ENCODE assay signal across 21 mouse cellular contexts in genomic region chr19:58227725-58228124, GRCm38 (mm10).
DNase-seq lines count a peak whose midpoint lies in the region; ATAC-seq and TF ChIP-seq lines count a peak whose summit lies in the region.
"Had no signal": no experiment of that assay in that cellular context is flagged by ENCODE, and none has a peak within 500 bp of the region (broad histone marks: within the 10 kb centered on the region; RNA-seq: fewer than 3 reads in every experiment).

No protein-coding gene starts in this region.

- no peak for ATAC-seq in intestine, embryonic 14.5 days (replicated peaks; ENCODE audit: low FRiP score, low TSS enrichment, low read depth)
- ATAC-seq in intestine, embryonic 15.5 days, result no peak
- ATAC-seq in kidney, embryonic 16.5 days (ENCODE audit: low FRiP score, low TSS enrichment), result no peak
- ATAC-seq in lung, embryonic 14.5 days (ENCODE audit: insufficient read depth), result no peak
- ATAC-seq: activated CD4-positive, CD25-positive, alpha-beta regulatory T cell, adult 4 months; forebrain, embryonic 13.5 days; forebrain, embryonic 16.5 days had no signal

- TF ChIP-seq POLR2A in lung, adult 2 months (IDR thresholded peaks at IDR 0.05; ENCODE audit: borderline replicate concordance, extremely low read depth, low read depth, low read length), result no peak
- TF ChIP-seq POLR2A in brain, embryonic 14.5 days (IDR thresholded peaks at IDR 0.05; ENCODE audit: borderline replicate concordance, extremely low read depth, insufficient read depth, insufficient read length, poor library complexity, severe bottlenecking), result no peak

- no peaks in the 10 kb centered on the region for H3K36me3 ChIP-seq in intestine, embryonic 14.5 days (ENCODE audit: control insufficient read depth, insufficient read depth, low read length)
- no peaks in the 10 kb centered on the region for H3K36me3 ChIP-seq in intestine, embryonic 15.5 days
- H3K36me3 ChIP-seq in kidney, embryonic 16.5 days (ENCODE audit: insufficient read depth, low read length), result no peaks in the 10 kb centered on the region
- no peaks in the 10 kb centered on the region for H3K36me3 ChIP-seq in lung, embryonic 14.5 days (ENCODE audit: insufficient read depth)
- H3K36me3 ChIP-seq: forebrain, embryonic 10.5 days; hindbrain, embryonic 12.5 days had no signal

- peak overlapping the region; percentile 29; the same call in 1 of the 2 replicates for H3K4me2 ChIP-seq in intestine, embryonic 14.5 days (ENCODE audit: low read length)
- no peak overlapping the region; the same call in 1 of the 2 replicates for H3K4me2 ChIP-seq in intestine, embryonic 15.5 days (replicated peaks)
- peak overlapping the region; percentile 50 for H3K4me2 ChIP-seq in kidney, embryonic 16.5 days (replicated peaks; ENCODE audit: low read depth, low read length)
- peak overlapping the region; percentile 11; the same call in 1 of the 2 replicates for H3K4me2 ChIP-seq in lung, embryonic 14.5 days
- H3K4me2 ChIP-seq: forebrain, embryonic 13.5 days; heart, embryonic 11.5 days; hindbrain, embryonic 12.5 days had no signal

- no peak overlapping the region for H3K27ac ChIP-seq in intestine, embryonic 14.5 days (ENCODE audit: low read depth)
- no peak overlapping the region for H3K27ac ChIP-seq in intestine, embryonic 15.5 days
- H3K27ac ChIP-seq in kidney, embryonic 16.5 days (ENCODE audit: low read length), result no peak overlapping the region
- no peak overlapping the region for H3K27ac ChIP-seq in lung, embryonic 14.5 days (ENCODE audit: low read depth)
- H3K27ac ChIP-seq: forebrain, embryonic 10.5 days; forebrain, embryonic 13.5 days had no signal

- H3K9ac ChIP-seq in intestine, embryonic 14.5 days (ENCODE audit: low read length), result no peak overlapping the region
- H3K9ac ChIP-seq in intestine, embryonic 15.5 days, result no peak overlapping the region
- H3K9ac ChIP-seq in kidney, embryonic 16.5 days (replicated peaks; ENCODE audit: low read length), result no peak overlapping the region
- H3K9ac ChIP-seq in lung, embryonic 14.5 days, result no peak overlapping the region
- H3K9ac ChIP-seq: forebrain, embryonic 13.5 days; hindbrain, embryonic 12.5 days had no signal

- TF ChIP-seq CTCF in lung, embryonic 14.5 days (IDR thresholded peaks at IDR 0.05; ENCODE audit: low read depth), result no peak
- TF ChIP-seq CTCF in lung, adult 2 months (IDR thresholded peaks at IDR 0.05; ENCODE audit: insufficient read depth, low read length), result no peak
- TF ChIP-seq CTCF in brain, embryonic 14.5 days (IDR thresholded peaks at IDR 0.05; ENCODE audit: borderline replicate concordance, extremely low read depth, insufficient read depth, insufficient read length), result no peak

- 0 out of 2 replicates have a peak, but pooled peaks cover 3% of the 10 kb centered on the region for H3K4me1 ChIP-seq in intestine, embryonic 14.5 days (replicated peaks; ENCODE audit: control insufficient read depth, insufficient read depth, low read length)
- no peaks in the 10 kb centered on the region for H3K4me1 ChIP-seq in intestine, embryonic 15.5 days (replicated peaks)
- peaks cover 27% of the 10 kb centered on the region for H3K4me1 ChIP-seq in kidney, embryonic 16.5 days (ENCODE audit: insufficient read depth, low read length)
- 0 out of 2 replicates have a peak, but pooled peaks cover 8% of the 10 kb centered on the region for H3K4me1 ChIP-seq in lung, embryonic 14.5 days (ENCODE audit: insufficient read depth)
- no peaks in the 10 kb centered on the region for H3K4me1 ChIP-seq in lung, adult 2 months (ENCODE audit: control insufficient read depth, insufficient read depth, low read length)

- DNase-seq in intestine, embryonic 14.5 days (ENCODE audit: low spot score), result no peak
- no peak for DNase-seq in kidney, postnatal 14 days
- DNase-seq in lung, embryonic 14.5 days, result peak; percentile 25
- DNase-seq in lung, adult 2 months, result no peak
- DNase-seq in brain, embryonic 14.5 days (ENCODE audit: low read depth), result peak; percentile 50
- DNase-seq in layer of hippocampus, adult 9-10 months (ENCODE audit: low spot score), result no peak
- DNase-seq: adrenal gland, adult 8-10 months; adrenal gland, postnatal 25 days; cerebellum, adult 18-20 months; cerebellum, adult 9-10 months; cerebellum, postnatal 14 days; gastrocnemius, postnatal 10 days; gastrocnemius, postnatal 36 days had no signal

- 68% methylated on average over 9 of the region's 9 CpGs for WGBS in intestine, embryonic 14.5 days
- WGBS in intestine, embryonic 15.5 days, result 61% methylated on average over 9 of the region's 9 CpGs
- whole genome bisulfite sequencing in kidney, embryonic 16.5 days, result 32% methylated on average over 9 of the region's 9 CpGs
- WGBS in lung, embryonic 14.5 days, result 30% methylated on average over 9 of the region's 9 CpGs
- WGBS in lung, adult 2 months, result 45% methylated on average over 9 of the region's 9 CpGs

- H3K9me3 ChIP-seq in intestine, embryonic 14.5 days (ENCODE audit: control insufficient read depth, low read length), result no peaks in the 10 kb centered on the region
- H3K9me3 ChIP-seq in intestine, embryonic 15.5 days, result no peaks in the 10 kb centered on the region
- H3K9me3 ChIP-seq in kidney, embryonic 16.5 days (ENCODE audit: low read length), result no peaks in the 10 kb centered on the region
- H3K9me3 ChIP-seq in lung, embryonic 14.5 days (ENCODE audit: low read depth, low read length), result no peaks in the 10 kb centered on the region
- H3K9me3 ChIP-seq: forebrain, embryonic 10.5 days; forebrain, embryonic 13.5 days; hindbrain, embryonic 12.5 days had no signal

- H3K4me3 ChIP-seq in intestine, embryonic 14.5 days (ENCODE audit: low read depth, low read length), result no peak overlapping the region
- no peak overlapping the region for H3K4me3 ChIP-seq in intestine, embryonic 15.5 days (replicated peaks)
- H3K4me3 ChIP-seq in kidney, embryonic 16.5 days (ENCODE audit: low read length), result peak overlapping the region; percentile 28
- no peak overlapping the region for H3K4me3 ChIP-seq in lung, embryonic 14.5 days (ENCODE audit: low read depth, low read length)
- H3K4me3 ChIP-seq in lung, adult 2 months (replicated peaks; ENCODE audit: extremely low read depth, low read depth, low read length), result no peak overlapping the region
- H3K4me3 ChIP-seq: forebrain, embryonic 10.5 days; forebrain, embryonic 13.5 days; hindbrain, embryonic 12.5 days had no signal

- H3K27me3 ChIP-seq in intestine, embryonic 14.5 days (replicated peaks; ENCODE audit: control insufficient read depth, insufficient read depth, low read length), result no peaks in the 10 kb centered on the region
- no peaks in the 10 kb centered on the region for H3K27me3 ChIP-seq in intestine, embryonic 15.5 days (replicated peaks)
- H3K27me3 ChIP-seq in kidney, embryonic 16.5 days (ENCODE audit: insufficient read depth, low read length), result no peaks in the 10 kb centered on the region
- H3K27me3 ChIP-seq in lung, embryonic 14.5 days (ENCODE audit: insufficient read depth, low read length), result no peaks in the 10 kb centered on the region
- H3K27me3 ChIP-seq: hindbrain, embryonic 12.5 days had no signal

Comparison
In these comparisons a context has a peak if more than half of its experiments do, and no peak if none do; other contexts are left out.
1. DNase-seq: peak in lung, embryonic 14.5 days (single experiment) and brain, embryonic 14.5 days (single experiment); none in intestine, embryonic 14.5 days (single experiment), kidney, postnatal 14 days (single experiment), lung, adult 2 months (single experiment) and layer of hippocampus, adult 9-10 months (single experiment).